In genomic region chr13:93855701-93856183, GRCm38 (mm10) we compare ENCODE assay signal across 8 mouse cellular contexts.
DNase-seq lines count a peak whose midpoint lies in the region; ATAC-seq lines count a peak whose summit lies in the region.

No protein-coding gene starts in this region.

- ATAC-seq in hindbrain, embryonic 11.5 days (ENCODE audit: low FRiP score): no peak
- no peak for ATAC-seq in embryonic facial prominence, embryonic 12.5 days (ENCODE audit: insufficient number of reproducible peaks, insufficient read depth, low FRiP score, low TSS enrichment)
- no peak for ATAC-seq in liver, embryonic 11.5 days (replicated peaks; ENCODE audit: low FRiP score)
- ATAC-seq in hindbrain, embryonic 13.5 days (ENCODE audit: low FRiP score): no peak

- H3K4me1 ChIP-seq in hindbrain, embryonic 11.5 days (replicated peaks; ENCODE audit: control insufficient read depth, insufficient read depth, low read length): no peaks in the 10 kb centered on the region
- peaks cover 21% of the 10 kb centered on the region for H3K4me1 ChIP-seq in hindbrain, embryonic 10.5 days (replicated peaks)
- peaks cover 31% of the 10 kb centered on the region for H3K4me1 ChIP-seq in embryonic facial prominence, embryonic 12.5 days
- peaks cover 4% of the 10 kb centered on the region; the same call in 1 of the 2 replicates for H3K4me1 ChIP-seq in liver, embryonic 11.5 days (replicated peaks; ENCODE audit: control insufficient read depth, insufficient read depth, low read length)
- peaks cover 7% of the 10 kb centered on the region; the same call in 1 of the 2 replicates for H3K4me1 ChIP-seq in hindbrain, embryonic 13.5 days (replicated peaks)

- 39% methylated on average over 11 of the region's 11 CpGs for WGBS in hindbrain, embryonic 11.5 days
- 38% methylated on average over 11 of the region's 11 CpGs for WGBS in hindbrain, embryonic 10.5 days
- WGBS in embryonic facial prominence, embryonic 12.5 days: 37% methylated on average over 11 of the region's 11 CpGs
- 21% methylated on average over 11 of the region's 11 CpGs for WGBS in liver, embryonic 11.5 days
- 49% methylated on average over 11 of the region's 11 CpGs for WGBS in hindbrain, embryonic 13.5 days

- intact Hi-C loops in heart, postnatal 14 days (cut with DNase I): loop anchor here (2.0 to 5.0 kb wide), 2 partner anchors 147 to 291 kb away; no protein-coding TSS in a partner anchor

- H3K9ac ChIP-seq in hindbrain, embryonic 11.5 days (ENCODE audit: low read depth, low read length): no peak overlapping the region
- H3K9ac ChIP-seq in embryonic facial prominence, embryonic 12.5 days: no peak overlapping the region
- H3K9ac ChIP-seq in liver, embryonic 11.5 days (ENCODE audit: low read depth, low read length): no peak overlapping the region
- no peak overlapping the region for H3K9ac ChIP-seq in hindbrain, embryonic 13.5 days

- no peaks in the 10 kb centered on the region for H3K27me3 ChIP-seq in hindbrain, embryonic 11.5 days (ENCODE audit: control insufficient read depth, insufficient read depth, low read length)
- no peaks in the 10 kb centered on the region for H3K27me3 ChIP-seq in hindbrain, embryonic 10.5 days (ENCODE audit: insufficient read depth, poor library complexity, severe bottlenecking)
- H3K27me3 ChIP-seq in embryonic facial prominence, embryonic 12.5 days: no peaks in the 10 kb centered on the region
- H3K27me3 ChIP-seq in liver, embryonic 11.5 days (replicated peaks; ENCODE audit: control insufficient read depth, insufficient read depth, low read length): no peaks in the 10 kb centered on the region
- no peaks in the 10 kb centered on the region for H3K27me3 ChIP-seq in hindbrain, embryonic 13.5 days

- no peak overlapping the region for H3K4me2 ChIP-seq in hindbrain, embryonic 11.5 days (replicated peaks; ENCODE audit: low read depth, low read length)
- peak overlapping the region; percentile 29 for H3K4me2 ChIP-seq in embryonic facial prominence, embryonic 12.5 days (replicated peaks)
- H3K4me2 ChIP-seq in liver, embryonic 11.5 days: peak overlapping the region; percentile 47
- no peak overlapping the region for H3K4me2 ChIP-seq in hindbrain, embryonic 13.5 days

- peak; percentile 54 for DNase-seq in hindbrain, embryonic 11.5 days (ENCODE audit: low spot score)
- DNase-seq in hindbrain, embryonic 10.5 days (ENCODE audit: low spot score): no peak
- peak; percentile 15 for DNase-seq in CD4-positive helper T cell, adult 2 months (ENCODE audit: low read depth, low spot score)
- DNase-seq in heart, postnatal 14 days: peak; percentile 62 to 72
- no peak for DNase-seq in liver, embryonic 11.5 days (ENCODE audit: low spot score)
- DNase-seq in thymus, postnatal 25 days: peak; percentile 27

- no peak overlapping the region for H3K4me3 ChIP-seq in hindbrain, embryonic 11.5 days (ENCODE audit: low read depth, low read length)
- no peak overlapping the region for H3K4me3 ChIP-seq in hindbrain, embryonic 10.5 days
- H3K4me3 ChIP-seq in embryonic facial prominence, embryonic 12.5 days: no peak overlapping the region
- H3K4me3 ChIP-seq in liver, embryonic 11.5 days (ENCODE audit: low read depth, low read length): peak overlapping the region; percentile 10; the same call in 1 of the 2 replicates
- no peak overlapping the region for H3K4me3 ChIP-seq in hindbrain, embryonic 13.5 days

- no peak overlapping the region for H3K27ac ChIP-seq in hindbrain, embryonic 11.5 days (ENCODE audit: low read depth, low read length)
- no peak overlapping the region for H3K27ac ChIP-seq in hindbrain, embryonic 10.5 days
- H3K27ac ChIP-seq in embryonic facial prominence, embryonic 12.5 days: no peak overlapping the region
- H3K27ac ChIP-seq in liver, embryonic 11.5 days (ENCODE audit: low read depth, low read length): no peak overlapping the region
- no peak overlapping the region for H3K27ac ChIP-seq in hindbrain, embryonic 13.5 days

- no peaks in the 10 kb centered on the region for H3K9me3 ChIP-seq in hindbrain, embryonic 11.5 days (ENCODE audit: control insufficient read depth, low read length)
- no peaks in the 10 kb centered on the region for H3K9me3 ChIP-seq in hindbrain, embryonic 10.5 days
- no peaks in the 10 kb centered on the region for H3K9me3 ChIP-seq in embryonic facial prominence, embryonic 12.5 days
- no peaks in the 10 kb centered on the region for H3K9me3 ChIP-seq in liver, embryonic 11.5 days (ENCODE audit: control insufficient read depth, low read length)
- H3K9me3 ChIP-seq in hindbrain, embryonic 13.5 days: no peaks in the 10 kb centered on the region

- no peaks in the 10 kb centered on the region for H3K36me3 ChIP-seq in hindbrain, embryonic 11.5 days (ENCODE audit: control insufficient read depth, insufficient read depth, low read length)
- H3K36me3 ChIP-seq in hindbrain, embryonic 10.5 days: no peaks in the 10 kb centered on the region
- no peaks in the 10 kb centered on the region for H3K36me3 ChIP-seq in embryonic facial prominence, embryonic 12.5 days
- H3K36me3 ChIP-seq in liver, embryonic 11.5 days (ENCODE audit: control insufficient read depth, insufficient read depth, low read length): no peaks in the 10 kb centered on the region
- H3K36me3 ChIP-seq in hindbrain, embryonic 13.5 days: no peaks in the 10 kb centered on the region

Comparison
In these comparisons a context has a peak if more than half of its experiments do, and no peak if none do; other contexts are left out.
1. DNase-seq: peak in hindbrain, embryonic 11.5 days (single experiment), CD4-positive helper T cell, adult 2 months (single experiment), heart, postnatal 14 days (2 of 2) and thymus, postnatal 25 days (single experiment); none in hindbrain, embryonic 10.5 days (single experiment) and liver, embryonic 11.5 days (single experiment).
2. H3K4me2 ChIP-seq: peak in embryonic facial prominence, embryonic 12.5 days (single experiment) and liver, embryonic 11.5 days (single experiment); none in hindbrain, embryonic 11.5 days (single experiment) and hindbrain, embryonic 13.5 days (single experiment).